Mouse (Mus musculus) adrenal gland, postnatal 36 days (tissue): ENCODE measurements at regions not wholly inside any gene's neighbourhood (a gene's known extent, or its start where the extent isn't known, plus 50 kb on each side); places are given as distances from the start of the nearest gene placed in this dataset.
"Not testable (repeated sequence)": the region's sequence is repeated elsewhere in the genome, so short reads cannot be mapped to it uniquely, and the experiment has no call there.

ENCODE experiments used
- DNase-seq, 2 experiments: peaks; one replicate each; pipeline ENCODE4 v3.0.0; 2021; ENCODE audit warnings: mixed read lengths in 1 of 2

GRCm38 (mm10) chr4:23341240-23341639 is 853.1 kb upstream of the Pou3f2 start:
- DNase-seq: no peak

GRCm38 (mm10) chr4:23338481-23338880 is 850.3 kb upstream of the Pou3f2 start:
- DNase-seq: no peak

GRCm38 (mm10) chr4:23300617-23301016 is 812.5 kb upstream of the Pou3f2 start:
- no peak for DNase-seq

GRCm38 (mm10) chr4:23280087-23280486 is 791.9 kb upstream of the Pou3f2 start:
- peak; percentile 52 to 57 for DNase-seq

- peak; percentile 6 to 27 for DNase-seq
Measured at GRCm38 (mm10) chr4:23275203-23275602, 787.0 kb upstream of the Pou3f2 start.

DNA sequence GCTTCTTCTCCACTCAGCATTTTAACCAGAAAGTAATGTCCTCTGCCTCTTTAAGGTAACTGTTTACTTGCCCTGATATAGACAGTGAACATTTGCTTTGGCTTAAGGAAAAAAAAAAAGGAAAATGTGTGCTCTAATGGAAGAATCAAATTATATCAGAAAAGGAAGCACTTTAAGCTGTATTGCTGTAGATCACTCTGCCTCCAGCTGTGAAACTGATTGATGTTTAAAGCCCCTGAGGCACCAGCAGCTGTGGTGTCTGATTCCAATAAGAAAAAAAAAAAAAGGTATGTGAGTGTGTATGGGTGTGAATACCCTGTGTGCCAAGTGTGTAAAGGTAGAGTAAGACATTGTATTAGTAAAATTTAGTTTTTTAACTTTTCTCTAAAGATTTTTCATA is 783.8 kb upstream of the Pou3f2 start:
- DNase-seq: no peak

- no peak for DNase-seq
Measured at GRCm38 (mm10) chr4:23260371-23260770, 772.2 kb upstream of the Pou3f2 start.

GRCm38 (mm10) chr4:23234960-23235359 is 746.8 kb upstream of the Pou3f2 start:
- DNase-seq: no peak

DNA sequence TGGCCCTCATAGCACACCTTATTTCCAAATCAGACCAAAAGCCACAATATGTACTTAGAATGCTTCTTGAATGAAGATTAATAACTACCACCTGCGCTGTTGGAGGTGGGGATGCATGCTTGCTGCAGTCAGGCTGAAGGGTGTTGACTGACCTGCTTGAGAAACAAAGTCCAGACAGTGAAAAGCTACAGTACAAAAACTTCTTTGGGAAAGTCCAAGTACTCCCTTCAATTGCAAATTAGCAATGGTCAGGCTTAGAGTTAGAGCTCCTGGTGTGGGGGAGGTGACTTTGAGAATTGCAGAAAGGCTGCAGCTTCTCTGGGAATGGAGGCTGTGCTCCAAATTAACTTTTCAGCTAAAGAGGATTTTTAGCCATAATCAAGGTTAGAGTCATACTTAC is 706.6 kb upstream of the Pou3f2 start:
- not testable (repeated sequence) for DNase-seq

DNA sequence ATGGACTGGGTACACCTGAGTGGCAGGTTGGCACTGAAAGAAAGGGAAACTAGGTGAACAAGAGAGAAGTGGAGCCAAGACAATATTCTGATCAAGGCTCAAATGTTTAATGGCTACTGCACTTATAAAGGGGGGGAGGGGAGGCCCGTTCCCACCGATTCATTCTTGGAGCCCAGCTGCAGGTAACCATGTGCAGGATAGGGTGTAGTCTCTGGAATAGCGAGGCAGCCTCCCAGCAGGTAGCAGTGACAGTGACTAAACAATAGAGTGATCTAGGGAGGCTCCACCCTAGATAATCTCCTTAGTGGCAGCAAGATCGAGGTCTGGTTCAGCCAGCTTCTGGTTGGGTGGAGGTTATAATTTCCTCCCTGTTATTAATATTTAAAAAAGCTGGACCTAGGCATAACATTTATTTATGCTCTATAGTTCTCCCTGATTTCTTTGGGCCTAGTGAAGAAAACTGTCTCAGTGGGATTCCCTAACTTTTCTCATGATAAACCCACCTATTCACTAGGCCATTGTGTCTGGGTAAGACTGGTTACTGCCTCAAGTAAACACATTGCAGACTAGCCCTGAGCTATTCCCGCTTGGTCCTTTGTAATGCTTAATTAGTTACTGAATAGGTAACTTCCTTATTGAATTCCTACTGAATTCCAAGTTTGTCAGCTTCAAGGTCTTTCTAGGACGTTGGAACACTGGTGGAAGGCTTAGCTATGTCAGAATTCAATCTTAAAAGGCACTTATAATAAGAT is 705.4 kb upstream of the Pou3f2 start:
- DNase-seq: no peak

GRCm38 (mm10) chr4:23173811-23174210 is 685.6 kb upstream of the Pou3f2 start:
- DNase-seq: no peak

GRCm38 (mm10) chr4:23173330-23173729 is 685.2 kb upstream of the Pou3f2 start:
- DNase-seq: no peak

- no peak for DNase-seq
Measured at GRCm38 (mm10) chr4:23148097-23148849, 660.1 kb upstream of the Pou3f2 start.

DNA sequence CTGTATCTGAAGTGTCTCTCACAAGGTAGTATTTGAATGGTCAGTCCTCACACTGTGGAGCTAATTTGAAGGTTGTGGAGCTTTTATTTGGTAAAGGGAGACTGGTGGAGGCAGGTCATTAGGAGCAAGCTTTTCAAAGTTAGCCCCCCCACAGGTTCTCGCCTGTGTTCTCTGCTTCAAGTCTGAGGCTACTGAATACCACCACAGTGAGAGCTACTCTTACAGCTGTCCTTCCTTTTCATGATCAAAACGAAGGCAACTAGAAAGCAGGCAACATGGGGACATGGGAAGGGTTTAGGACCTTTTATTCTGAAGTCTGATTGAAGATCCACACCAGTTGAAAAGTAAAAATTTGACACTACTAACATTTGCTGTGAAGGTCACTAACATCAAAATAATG is 645.2 kb upstream of the Pou3f2 start:
- DNase-seq: no peak

DNA sequence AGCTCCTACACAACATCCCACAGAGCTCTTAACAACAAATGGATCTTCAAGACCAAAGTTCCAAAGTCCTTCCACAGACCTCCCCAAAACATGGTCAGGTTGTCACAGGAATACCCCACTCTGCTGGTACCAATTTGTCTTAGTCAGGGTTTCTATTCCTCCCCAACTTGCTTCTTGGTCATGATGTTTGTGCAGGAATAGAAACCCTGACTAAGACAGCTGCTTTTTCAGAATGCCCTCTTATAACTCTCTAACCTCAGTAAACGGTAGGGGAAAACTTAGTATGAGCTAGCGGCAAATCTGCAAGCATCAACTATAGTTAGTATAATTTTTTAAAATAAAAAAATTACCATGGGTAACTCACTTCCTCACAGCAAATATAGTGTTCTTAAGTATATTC is 613.3 kb upstream of the Pou3f2 start:
- not testable (repeated sequence) for DNase-seq

DNA sequence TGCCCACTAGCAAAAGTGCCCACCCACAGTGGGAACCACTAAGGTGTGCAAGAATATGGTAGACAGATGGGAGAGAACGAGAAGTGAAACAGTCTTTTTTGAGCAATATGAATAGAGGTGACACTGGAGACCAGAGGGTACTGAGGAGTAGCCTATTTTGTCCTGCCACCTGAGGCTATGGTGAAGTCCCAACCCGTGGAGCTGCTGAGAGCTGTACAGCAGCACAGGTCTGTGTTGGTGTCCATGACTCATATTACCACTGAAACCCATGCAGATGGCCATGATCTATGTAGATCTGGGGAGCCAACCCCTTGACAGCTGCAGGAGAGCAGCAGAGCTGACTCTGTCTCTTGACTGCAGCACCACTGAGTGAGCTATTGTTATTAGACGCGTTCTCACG is 591.4 kb upstream of the Pou3f2 start:
- no peak for DNase-seq

GRCm38 (mm10) chr4:23077603-23078002 is 589.4 kb upstream of the Pou3f2 start:
- no peak for DNase-seq

DNA sequence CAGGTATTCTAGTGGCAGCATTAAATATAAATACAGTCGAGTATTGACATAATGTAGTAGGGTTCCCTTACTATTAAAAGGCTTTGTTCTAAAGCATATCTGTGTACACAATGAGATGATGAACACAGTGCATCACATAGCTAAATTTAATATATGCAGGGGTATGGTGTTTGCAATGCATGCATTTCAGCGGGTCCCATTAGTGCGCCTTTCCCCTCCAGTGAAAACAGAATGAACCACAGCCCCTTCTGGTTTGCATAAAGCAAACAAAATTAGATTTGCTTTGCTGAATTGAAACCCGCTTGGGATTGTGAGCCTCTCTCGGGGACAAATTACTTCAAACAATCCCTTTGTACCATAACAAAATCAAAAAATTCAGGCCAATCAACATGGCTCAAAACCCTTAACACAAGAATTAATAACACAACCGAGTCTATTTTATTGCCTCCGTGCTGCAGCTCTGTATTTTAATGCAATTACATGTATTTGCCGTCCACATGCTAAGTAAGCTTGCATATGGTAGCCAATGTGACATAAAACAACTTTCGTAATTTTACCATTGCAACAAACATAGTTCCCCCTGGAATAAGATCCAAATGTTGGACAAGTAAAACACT is 562.6 kb upstream of the Pou3f2 start:
- DNase-seq: no peak

DNA sequence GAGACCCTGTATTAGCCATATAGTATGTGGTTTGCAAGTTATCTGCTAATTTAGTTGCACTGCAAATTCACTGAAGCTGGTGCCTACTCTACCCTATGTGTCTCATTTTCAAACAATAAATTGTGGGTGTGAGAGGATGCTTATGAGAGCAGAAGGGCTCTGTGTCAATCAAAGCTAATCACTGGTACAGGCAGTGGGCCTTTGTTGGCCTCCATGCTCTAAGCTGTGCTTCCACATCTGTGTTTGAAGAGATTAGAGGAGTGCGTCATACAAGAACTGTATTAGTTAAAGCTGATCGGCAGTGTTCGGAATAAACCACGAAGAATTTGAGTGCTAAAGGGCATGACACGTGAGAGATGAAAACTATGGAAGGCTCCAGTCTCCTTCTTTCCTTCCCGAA is 549.6 kb upstream of the Pou3f2 start:
- no peak for DNase-seq

GRCm38 (mm10) chr4:23031271-23031670 is 543.1 kb upstream of the Pou3f2 start:
- DNase-seq: no peak

DNA sequence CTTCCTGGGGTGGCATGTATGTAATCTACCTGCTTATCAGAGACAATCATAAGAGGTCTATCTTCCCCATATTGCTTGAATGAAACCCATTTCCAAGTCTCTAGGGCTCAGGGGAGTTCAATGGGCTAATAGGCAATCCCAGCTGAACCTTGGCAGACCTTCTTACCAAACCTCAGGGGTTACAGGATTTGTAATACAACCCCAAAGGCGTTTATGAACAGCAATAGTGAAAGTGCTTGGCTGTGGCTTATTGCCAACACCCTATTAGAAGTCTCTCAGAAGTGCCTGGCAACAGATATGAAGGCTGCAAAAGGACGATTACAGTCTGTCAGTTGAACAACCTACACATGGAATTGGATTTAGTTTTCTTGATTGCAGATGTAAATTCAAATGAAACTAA is 534.0 kb upstream of the Pou3f2 start:
- DNase-seq: peak in 1 of 2 experiments; percentile 2

DNA sequence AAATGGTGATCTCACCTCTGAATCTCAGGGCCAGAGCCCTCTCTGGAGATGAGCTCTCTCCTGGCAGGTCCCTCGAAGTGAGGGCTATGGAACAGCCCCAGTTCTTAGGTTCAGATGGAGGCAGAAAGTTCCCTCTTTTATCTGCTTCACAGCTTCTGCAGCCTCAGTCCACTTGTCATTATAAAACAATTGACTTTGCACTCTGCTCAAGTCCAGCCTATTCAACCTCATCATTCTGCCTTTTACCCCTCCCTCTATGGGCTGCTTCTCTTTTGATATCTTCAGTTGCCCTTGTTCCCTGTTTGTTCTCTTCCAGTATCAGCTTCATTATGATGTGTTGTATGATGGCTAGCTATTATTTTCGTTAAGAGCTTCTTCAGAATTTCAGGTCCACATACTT is 522.2 kb upstream of the Pou3f2 start:
- no peak for DNase-seq

DNA sequence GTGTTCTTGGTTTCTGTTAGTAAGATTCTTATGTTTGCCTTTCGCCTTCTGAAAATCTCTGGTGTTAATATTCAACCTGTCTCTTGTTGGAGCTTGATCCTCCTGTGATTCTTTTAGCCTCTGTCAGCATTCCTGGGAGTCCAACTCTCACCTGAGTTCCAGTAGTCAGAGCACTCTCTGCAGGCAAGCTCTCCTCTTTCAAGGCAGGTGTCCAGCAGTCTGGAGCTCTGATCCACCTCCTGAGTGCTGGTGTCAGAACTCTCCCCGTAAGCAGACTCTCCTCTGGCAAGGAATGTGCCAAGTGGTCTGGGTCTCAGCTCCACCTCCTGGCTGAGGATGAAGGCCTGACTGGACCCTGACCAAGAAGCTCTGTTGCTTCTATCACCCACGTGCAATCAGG is 521.0 kb upstream of the Pou3f2 start:
- not testable (repeated sequence) for DNase-seq
